Mouse (Mus musculus) lung, postnatal 36 days (tissue): ENCODE measurements around the gene Rnf180.

Source experiments
- DNase-seq: peaks from one replicate; pipeline ENCODE4 v3.0.0; 2022; ENCODE audit warnings: mixed read lengths

Gene Rnf180

DNA sequence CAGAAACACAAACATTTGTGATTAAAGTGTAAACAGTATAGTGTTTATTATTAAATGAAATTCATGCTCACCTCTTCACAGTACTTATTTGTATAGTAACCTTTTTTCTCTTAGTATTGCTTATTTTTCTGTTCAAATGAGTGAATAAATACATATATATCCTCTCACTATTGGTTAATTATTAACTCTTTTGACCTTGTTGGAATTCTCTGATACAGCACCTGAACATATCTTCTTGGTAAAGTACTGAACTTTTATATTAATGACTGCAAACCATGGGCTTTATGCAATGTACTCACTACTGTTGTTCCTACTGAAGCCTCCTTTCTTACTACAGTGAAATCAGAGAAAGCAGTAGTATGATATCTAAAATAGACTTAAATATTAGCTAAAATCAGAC is 173.0 kb downstream of the Rnf180 start:
- no peak for DNase-seq

DNA sequence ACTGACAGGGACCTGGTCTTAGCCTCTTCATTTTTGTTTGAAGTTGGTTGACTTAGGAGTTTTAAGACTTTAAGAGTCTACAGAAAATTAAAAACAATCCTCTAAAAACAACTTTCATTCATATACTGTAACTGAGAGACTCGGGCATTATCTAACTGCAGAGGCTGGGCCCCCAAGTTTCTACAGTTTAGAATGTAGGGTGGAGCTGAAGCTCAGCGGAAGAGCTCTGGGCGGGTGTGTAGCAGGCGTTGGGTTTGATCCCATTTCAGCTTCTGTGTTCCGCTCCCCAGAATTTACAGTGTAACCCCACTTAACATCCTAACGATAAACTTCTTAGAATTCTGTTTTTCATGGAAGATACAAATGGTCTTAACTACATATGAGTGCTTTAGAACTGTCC is 183.0 kb downstream of the Rnf180 start:
- DNase-seq = no peak

DNA sequence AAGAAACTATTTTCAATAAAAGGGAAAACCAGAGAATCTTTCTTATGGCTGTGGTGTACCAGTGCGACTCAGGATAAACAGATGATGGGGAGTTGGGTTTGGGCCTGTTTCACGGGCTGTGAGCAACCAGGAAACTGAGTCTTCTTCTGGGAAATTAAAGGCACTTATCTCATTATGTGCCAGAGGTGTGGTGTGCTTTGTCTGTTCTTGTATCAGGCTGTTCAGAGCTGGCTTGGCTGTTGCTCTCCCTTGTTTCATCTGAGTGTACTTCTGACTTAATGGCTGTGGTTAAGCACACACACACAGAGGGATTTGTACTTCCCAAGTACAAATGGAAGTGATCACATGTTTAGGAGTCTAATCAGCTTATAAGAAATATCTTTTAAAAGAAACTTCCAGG is 190.2 kb downstream of the Rnf180 start:
- no peak for DNase-seq

DNA sequence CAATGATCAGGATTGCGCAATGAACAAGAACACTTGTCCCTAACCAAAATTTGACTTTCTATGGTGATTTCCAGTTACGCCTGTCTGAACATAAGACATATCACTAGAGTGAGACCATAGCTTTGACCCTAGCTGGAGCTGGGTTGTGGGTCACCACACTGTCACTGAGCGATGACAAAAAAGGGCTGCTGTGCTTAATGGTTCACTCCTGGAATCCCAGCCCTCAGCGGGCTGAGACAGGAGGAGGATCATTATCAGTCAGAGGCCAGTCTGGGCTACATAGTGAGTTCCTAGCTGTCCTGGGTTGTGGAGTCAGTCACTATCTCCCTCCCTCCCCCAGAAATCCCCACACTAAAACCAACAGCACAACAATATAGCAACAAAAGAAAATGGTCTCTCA is 193.9 kb downstream of the Rnf180 start:
- DNase-seq = no peak

DNA sequence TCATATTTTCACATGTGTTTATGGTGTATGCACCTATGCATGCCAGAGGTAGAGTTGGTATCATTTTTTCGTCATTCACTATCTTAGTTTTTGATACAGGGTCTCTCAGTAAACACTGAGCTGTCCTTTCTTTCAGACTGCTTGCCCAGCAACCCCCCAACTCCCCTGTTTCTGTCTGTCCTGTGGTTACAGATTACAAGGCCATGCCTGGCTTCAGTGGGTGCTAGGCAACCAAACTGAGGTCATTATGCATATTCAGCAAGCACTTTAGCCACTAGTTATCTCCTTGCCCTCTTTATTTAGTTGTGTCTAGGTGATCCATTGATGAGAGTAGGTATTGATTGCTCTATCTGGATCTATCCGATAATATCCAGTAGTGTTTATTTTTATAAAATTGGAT is 198.3 kb downstream of the Rnf180 start:
- no peak for DNase-seq

DNA sequence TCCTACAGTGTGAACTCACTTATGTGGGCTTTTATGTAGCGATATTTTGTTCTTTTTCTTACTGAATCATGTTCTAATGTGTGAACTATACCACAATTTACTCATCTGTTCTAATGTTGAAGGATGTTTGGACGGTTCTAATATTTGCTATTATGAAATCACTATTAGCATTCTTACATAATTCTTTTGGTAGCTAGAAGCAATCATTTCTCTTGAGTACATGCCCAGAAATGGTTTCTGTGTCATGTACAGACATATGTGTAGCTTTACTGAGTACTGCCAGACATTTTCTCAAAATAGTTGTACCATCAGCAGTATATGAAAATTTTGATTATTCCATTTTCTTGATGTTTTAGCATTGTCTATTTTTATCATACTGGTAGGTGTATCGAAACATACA is 205.3 kb downstream of the Rnf180 start:
- DNase-seq = no peak

DNA sequence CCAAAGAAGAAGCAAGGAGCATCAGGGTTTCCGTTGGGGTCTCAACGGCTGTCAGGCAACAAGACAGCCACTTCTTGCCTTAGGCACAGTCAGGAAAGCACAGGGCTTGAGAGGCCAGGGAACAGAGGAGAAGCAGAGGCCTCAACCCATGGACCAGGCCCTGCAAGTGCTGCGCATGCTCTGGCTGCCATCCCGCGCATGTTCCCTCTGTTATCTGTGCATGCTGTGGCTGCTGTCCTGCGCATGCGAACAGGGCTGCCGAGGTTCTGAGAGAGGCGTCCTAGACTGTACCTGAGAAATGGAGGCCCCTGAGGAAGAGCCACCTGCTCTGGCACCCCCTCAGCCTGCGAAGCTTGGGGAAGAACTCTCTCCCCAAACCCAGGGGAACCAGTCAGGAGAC is 212.8 kb downstream of the Rnf180 start, which contains the start of gene 4933425L06Rik:
4933425L06Rik (plus strand) TSS at position 261 of the 400 bp plus-strand sequence.
- DNase-seq = no peak
